23 mouse cellular contexts compared by ENCODE assay signal in the genomic region with DNA sequence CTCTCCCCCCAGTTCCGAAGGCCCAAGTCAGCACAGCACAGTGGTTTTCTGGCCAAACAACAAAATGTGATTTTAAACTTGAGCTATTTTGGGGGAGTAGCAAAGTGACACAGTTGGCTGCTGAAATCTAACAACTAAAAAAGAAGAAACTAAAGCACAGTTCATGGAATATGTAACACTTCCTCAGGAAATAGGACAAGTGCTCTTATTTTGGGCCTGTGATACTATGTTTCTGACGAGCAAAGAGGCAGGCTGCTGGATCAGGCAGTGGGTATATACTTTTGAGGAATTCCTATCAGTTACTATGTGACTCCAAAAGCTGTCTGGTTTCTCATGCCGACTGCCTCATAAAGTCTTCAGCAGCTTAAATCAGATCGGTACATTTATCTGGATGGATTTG. TPM values are rescaled to one million over a fixed set of nuclear protein-coding genes. Genes with fewer than 3 reads are reported as not detected.
A peak's percentile ranks its signal among the peaks of the same experiment; 100 is the strongest.
DNase-seq lines count a peak whose midpoint lies in the region; ATAC-seq and TF ChIP-seq lines count a peak whose summit lies in the region.
"Had no signal": no experiment of that assay in that cellular context is flagged by ENCODE, and none has a peak within 500 bp of the region (broad histone marks: within the 10 kb centered on the region; RNA-seq: fewer than 3 reads in every experiment).

No protein-coding gene starts in this region.

- H3K4me3 ChIP-seq in kidney, embryonic 15.5 days (replicated peaks): no peak overlapping the region
- H3K4me3 ChIP-seq in E14TG2a.4 (replicated peaks; ENCODE audit: low read length) (peak overlapping the region; percentile 37), ES-Bruce4 (ENCODE audit: low read depth, low read length) (peak overlapping the region; percentile 24)
- H3K4me3 ChIP-seq: embryonic facial prominence, embryonic 12.5 days; heart, adult 2 months; heart, embryonic 15.5 days; hindbrain, embryonic 13.5 days; intestine, embryonic 15.5 days had no signal

- TF ChIP-seq POLR2A in ES-Bruce4 (IDR thresholded peaks at IDR 0.05; ENCODE audit: insufficient read depth, low read length): no peak

- no peak for TF ChIP-seq EP300 in ES-Bruce4 (IDR thresholded peaks at IDR 0.05; ENCODE audit: insufficient read depth, low read depth, low read length)

- H3K9ac ChIP-seq in kidney, embryonic 15.5 days: no peak overlapping the region
- H3K9ac ChIP-seq in ES-Bruce4 (ENCODE audit: low read depth, poor library complexity, severe bottlenecking): no peak overlapping the region
- H3K9ac ChIP-seq: embryonic facial prominence, embryonic 12.5 days; heart, embryonic 15.5 days; hindbrain, embryonic 13.5 days; intestine, embryonic 15.5 days had no signal

- H3K4me1 ChIP-seq in kidney, embryonic 15.5 days: peaks cover 33% of the 10 kb centered on the region
- H3K4me1 ChIP-seq in E14TG2a.4 (replicated peaks; ENCODE audit: low read depth, low read length) (peaks cover 89% of the 10 kb centered on the region), ES-Bruce4 (ENCODE audit: control insufficient read depth, insufficient read depth, low read length) (peaks cover 8% of the 10 kb centered on the region)

- H3K27me3 ChIP-seq in kidney, embryonic 15.5 days: no peaks in the 10 kb centered on the region
- peaks cover 6% of the 10 kb centered on the region for H3K27me3 ChIP-seq in E14TG2a.4 (ENCODE audit: insufficient read depth, low read length)
- H3K27me3 ChIP-seq in ES-Bruce4 (ENCODE audit: control insufficient read depth, insufficient read depth, low read length, poor library complexity, severe bottlenecking): no peaks in the 10 kb centered on the region
- H3K27me3 ChIP-seq: embryonic facial prominence, embryonic 12.5 days; heart, embryonic 15.5 days; hindbrain, embryonic 13.5 days; intestine, embryonic 15.5 days; Patski had no signal

- peak overlapping the region; percentile 61 for H3K27ac ChIP-seq in kidney, embryonic 15.5 days
- H3K27ac ChIP-seq in ES-Bruce4 (ENCODE audit: insufficient read depth, low read length): peak overlapping the region; percentile 80
- H3K27ac ChIP-seq: embryonic facial prominence, embryonic 12.5 days; heart, adult 2 months; heart, embryonic 15.5 days; hindbrain, embryonic 13.5 days; hindbrain, postnatal 0 days; intestine, embryonic 15.5 days had no signal

- WGBS in kidney, embryonic 15.5 days: 77% methylated on average over 4 of the region's 4 CpGs

- H3K36me3 ChIP-seq in kidney, embryonic 15.5 days: no peaks in the 10 kb centered on the region
- 0 out of 2 replicates have a peak, but pooled peaks cover 4% of the 10 kb centered on the region for H3K36me3 ChIP-seq in E14TG2a.4 (ENCODE audit: insufficient read depth, low read length)
- H3K36me3 ChIP-seq in ES-Bruce4 (ENCODE audit: control insufficient read depth, insufficient read depth, low read length, poor library complexity, severe bottlenecking): no peaks in the 10 kb centered on the region
- H3K36me3 ChIP-seq: embryonic facial prominence, embryonic 12.5 days; heart, embryonic 15.5 days; hindbrain, embryonic 13.5 days; intestine, embryonic 15.5 days had no signal

- no peak for DNase-seq in kidney, adult 8-10 months
- DNase-seq in telencephalon, adult 2 months (ENCODE audit: low read depth, low spot score): peak; percentile 28
- DNase-seq: adrenal gland, postnatal 14 days; cerebellum, adult 11 months; cerebellum, adult 8-10 months; cerebellum, postnatal 14 days; embryo, embryonic 11 days; gastrocnemius, postnatal 10 days; heart, adult 2 months; heart, postnatal 14 days had no signal

- no peak for ATAC-seq in kidney, embryonic 15.5 days (replicated peaks; ENCODE audit: low FRiP score)
- no peak for ATAC-seq in inflammation-experienced regulatory T-cells, adult 6 months
- ATAC-seq: activated CD4-positive, CD25-positive, alpha-beta regulatory T cell, adult 4 months; forebrain, embryonic 16.5 days; hindbrain, postnatal 0 days; intestine, embryonic 15.5 days; Patski had no signal

- no peak overlapping the region for H3K4me2 ChIP-seq in kidney, embryonic 15.5 days
- H3K4me2 ChIP-seq: embryonic facial prominence, embryonic 12.5 days; heart, embryonic 11.5 days; heart, embryonic 15.5 days; hindbrain, embryonic 13.5 days; intestine, embryonic 15.5 days had no signal

- no peaks in the 10 kb centered on the region for H3K9me3 ChIP-seq in kidney, embryonic 15.5 days (replicated peaks)
- H3K9me3 ChIP-seq in E14TG2a.4 (ENCODE audit: low read length): no peaks in the 10 kb centered on the region
- H3K9me3 ChIP-seq in ES-Bruce4 (replicated peaks; ENCODE audit: control insufficient read depth, insufficient read depth, low read length, poor library complexity, severe bottlenecking): no peaks in the 10 kb centered on the region
- H3K9me3 ChIP-seq: embryonic facial prominence, embryonic 12.5 days; heart, embryonic 15.5 days; hindbrain, embryonic 13.5 days; intestine, embryonic 15.5 days had no signal

- TF ChIP-seq CTCF in E14TG2a.4 (conservative IDR thresholded peaks at IDR 0.05; ENCODE audit: low read length) (no peak), ES-Bruce4 (IDR thresholded peaks at IDR 0.05; ENCODE audit: low read depth, low read length) (no peak)

RNA-seq across cellular contexts. Expression of a gene that starts 8.1 kb away (rescaled TPM):
- polyA plus RNA-seq in kidney, embryonic 15.5 days (2015; fragmentation: Nextera tagmentation; extraction: Ambion mirVana): 39.9 and 40.4 TPM in 2 replicates
- 26.4 and 27.4 TPM in 2 replicates for polyA plus RNA-seq in ES-Bruce4 (2011; ENCODE audit: insufficient read depth, insufficient read length, low read depth, missing spikeins)
- under 1 TPM in 1 of 3 experiments, not detected in 2; 0.24 TPM for polyA plus RNA-seq in inflammation-experienced regulatory T-cells, adult 6 months (2017; shearing (Covaris generic))
- polyA plus RNA-seq: activated CD4-positive, CD25-positive, alpha-beta regulatory T cell, adult 4 months had no signal

Comparison
In these comparisons a context has a peak if more than half of its experiments do, and no peak if none do; other contexts are left out.
1. RNA of a gene that starts 8.1 kb away (polyA plus RNA-seq): 39.9 to 40.4 TPM in kidney, embryonic 15.5 days and 26.4 to 27.4 TPM in ES-Bruce4; 0.24 TPM in inflammation-experienced regulatory T-cells, adult 6 months; every median in the first group is over 10 times any median in the second.